In the genomic region with DNA sequence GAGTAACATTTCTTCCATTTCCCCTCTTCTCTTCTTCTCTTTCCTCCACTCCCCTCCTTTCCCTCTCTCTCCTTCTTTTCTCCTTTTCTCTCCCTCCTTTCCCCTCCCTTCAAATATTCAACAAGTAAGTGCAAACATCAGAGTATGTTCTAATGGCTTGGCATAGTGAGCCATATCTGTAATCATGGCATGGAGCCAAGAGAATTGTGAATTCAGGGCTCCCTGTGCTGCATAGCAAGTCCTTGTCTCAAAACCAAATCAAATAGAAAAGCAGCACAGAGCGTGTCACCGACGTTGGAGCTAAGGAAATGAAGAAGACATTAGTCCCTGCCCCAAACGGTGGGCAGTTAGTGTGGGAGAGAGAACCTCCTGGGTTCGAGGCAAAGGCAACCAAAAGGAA, we compare ENCODE assay signal across 21 mouse cellular contexts.
DNase-seq lines count a peak whose midpoint lies in the region; ATAC-seq and TF ChIP-seq lines count a peak whose summit lies in the region.
"Had no signal": no experiment of that assay in that cellular context is flagged by ENCODE, and none has a peak within 500 bp of the region (broad histone marks: within the 10 kb centered on the region; RNA-seq: fewer than 3 reads in every experiment).

No protein-coding gene starts in this region.

- DNase-seq in forebrain, embryonic 14.5 days (ENCODE audit: low spot score), result peak; percentile 58
- DNase-seq in layer of hippocampus, adult 9-11 months, result peak; percentile 3
- no peak for DNase-seq in layer of hippocampus, postnatal 10 days (ENCODE audit: low spot score in 2 of 2)
- peak; percentile 40 for DNase-seq in lung, postnatal 0 days (ENCODE audit: low spot score)
- no peak for DNase-seq in lung, postnatal 36 days
- peak; percentile 17 for DNase-seq in brain, adult 2 months (ENCODE audit: low read depth, low spot score)
- DNase-seq in kidney, postnatal 36 days, result no peak
- DNase-seq: adrenal gland, postnatal 14 days; cerebellum, adult 11 months; cerebellum, adult 8-10 months; embryo, embryonic 11 days; gastrocnemius, adult 2 months; gastrocnemius, postnatal 25 days; heart, postnatal 4 days had no signal

- no peaks in the 10 kb centered on the region for H3K27me3 ChIP-seq in forebrain, embryonic 14.5 days (replicated peaks; ENCODE audit: control insufficient read depth, insufficient read depth, low read length)
- no peaks in the 10 kb centered on the region for H3K27me3 ChIP-seq in forebrain, embryonic 16.5 days (replicated peaks; ENCODE audit: control insufficient read depth, insufficient read depth, low read length)
- H3K27me3 ChIP-seq in lung, postnatal 0 days (replicated peaks; ENCODE audit: insufficient read depth, low read length), result no peaks in the 10 kb centered on the region
- H3K27me3 ChIP-seq: embryonic facial prominence, embryonic 15.5 days; heart, embryonic 13.5 days; hindbrain, embryonic 15.5 days had no signal

- no peaks in the 10 kb centered on the region for H3K36me3 ChIP-seq in forebrain, embryonic 14.5 days (ENCODE audit: control insufficient read depth, insufficient read depth, low read length)
- H3K36me3 ChIP-seq in forebrain, embryonic 16.5 days (ENCODE audit: control insufficient read depth, insufficient read depth), result no peaks in the 10 kb centered on the region
- no peaks in the 10 kb centered on the region for H3K36me3 ChIP-seq in lung, postnatal 0 days (ENCODE audit: insufficient read depth, low read length)
- H3K36me3 ChIP-seq: embryonic facial prominence, embryonic 15.5 days; forebrain, embryonic 10.5 days; heart, embryonic 13.5 days; hindbrain, embryonic 15.5 days had no signal

- TF ChIP-seq CTCF in lung, postnatal 0 days (IDR thresholded peaks at IDR 0.05), result no peak

- H3K4me1 ChIP-seq in forebrain, embryonic 14.5 days (ENCODE audit: control insufficient read depth, insufficient read depth, low read length), result no peaks in the 10 kb centered on the region
- H3K4me1 ChIP-seq in forebrain, embryonic 16.5 days (replicated peaks; ENCODE audit: control insufficient read depth, insufficient read depth, low read length), result 0 out of 2 replicates have a peak, but pooled peaks cover 5% of the 10 kb centered on the region
- H3K4me1 ChIP-seq in lung, postnatal 0 days (ENCODE audit: insufficient read depth, low read depth, low read length), result no peaks in the 10 kb centered on the region
- H3K4me1 ChIP-seq: embryonic facial prominence, embryonic 15.5 days; forebrain, embryonic 10.5 days; heart, embryonic 13.5 days; hindbrain, embryonic 15.5 days had no signal

- H3K4me2 ChIP-seq in forebrain, embryonic 14.5 days (ENCODE audit: low read length), result no peak overlapping the region
- no peak overlapping the region for H3K4me2 ChIP-seq in forebrain, embryonic 16.5 days (ENCODE audit: low read length)
- no peak overlapping the region for H3K4me2 ChIP-seq in lung, postnatal 0 days (replicated peaks; ENCODE audit: low read depth, low read length)
- H3K4me2 ChIP-seq: embryonic facial prominence, embryonic 15.5 days; heart, embryonic 13.5 days; hindbrain, embryonic 15.5 days had no signal

- WGBS in forebrain, embryonic 14.5 days, result 62% methylated on average over 5 of the region's 5 CpGs
- 45% methylated on average over 5 of the region's 5 CpGs for WGBS in forebrain, embryonic 16.5 days
- 40% methylated on average over 5 of the region's 5 CpGs for WGBS in lung, postnatal 0 days

- H3K27ac ChIP-seq in forebrain, embryonic 14.5 days (ENCODE audit: low read depth, low read length), result no peak overlapping the region
- H3K27ac ChIP-seq in forebrain, embryonic 16.5 days (ENCODE audit: low read length), result no peak overlapping the region
- H3K27ac ChIP-seq in lung, postnatal 0 days (ENCODE audit: low read length), result no peak overlapping the region
- H3K27ac ChIP-seq: embryonic facial prominence, embryonic 15.5 days; forebrain, embryonic 10.5 days; gastrocnemius, adult 2 months; heart, embryonic 13.5 days; hindbrain, embryonic 15.5 days had no signal

- ATAC-seq in forebrain, embryonic 14.5 days, result no peak
- ATAC-seq in forebrain, embryonic 16.5 days, result no peak
- no peak for ATAC-seq in lung, postnatal 0 days
- ATAC-seq: inflammation-experienced regulatory T-cells, adult 6 months had no signal

- no peaks in the 10 kb centered on the region for H3K9me3 ChIP-seq in forebrain, embryonic 14.5 days (replicated peaks; ENCODE audit: control insufficient read depth, low read length)
- no peaks in the 10 kb centered on the region for H3K9me3 ChIP-seq in forebrain, embryonic 16.5 days (ENCODE audit: control insufficient read depth, low read length)
- H3K9me3 ChIP-seq in lung, postnatal 0 days (ENCODE audit: low read length), result no peaks in the 10 kb centered on the region
- H3K9me3 ChIP-seq: embryonic facial prominence, embryonic 15.5 days; forebrain, embryonic 10.5 days; heart, embryonic 13.5 days; hindbrain, embryonic 15.5 days had no signal

- TF ChIP-seq EP300 in lung, postnatal 0 days (IDR thresholded peaks at IDR 0.05), result no peak

- H3K4me3 ChIP-seq in forebrain, embryonic 14.5 days (ENCODE audit: low read depth, low read length), result no peak overlapping the region
- H3K4me3 ChIP-seq in forebrain, embryonic 16.5 days (replicated peaks; ENCODE audit: low read length), result no peak overlapping the region
- no peak overlapping the region for H3K4me3 ChIP-seq in lung, postnatal 0 days (ENCODE audit: low read depth, low read length)
- H3K4me3 ChIP-seq: embryonic facial prominence, embryonic 15.5 days; erythroblast, embryonic 14.5 days; forebrain, embryonic 10.5 days; gastrocnemius, adult 2 months; heart, embryonic 13.5 days; hindbrain, embryonic 15.5 days had no signal

- no peak overlapping the region for H3K9ac ChIP-seq in forebrain, embryonic 14.5 days (ENCODE audit: low read length)
- H3K9ac ChIP-seq in forebrain, embryonic 16.5 days (replicated peaks; ENCODE audit: low read depth, low read length), result no peak overlapping the region
- H3K9ac ChIP-seq in lung, postnatal 0 days (replicated peaks; ENCODE audit: low read depth), result no peak overlapping the region
- H3K9ac ChIP-seq: embryonic facial prominence, embryonic 15.5 days; heart, embryonic 13.5 days; hindbrain, embryonic 15.5 days had no signal

Comparison
In these comparisons a context has a peak if more than half of its experiments do, and no peak if none do; other contexts are left out.
1. DNase-seq: peak in forebrain, embryonic 14.5 days (single experiment), layer of hippocampus, adult 9-11 months (single experiment), lung, postnatal 0 days (single experiment) and brain, adult 2 months (single experiment); none in layer of hippocampus, postnatal 10 days (0 of 2), lung, postnatal 36 days (single experiment) and kidney, postnatal 36 days (0 of 2).